Mouse (Mus musculus) lung, postnatal 0 days (tissue): ENCODE measurements around the gene Samd4b.

Source experiments
- CTCF ChIP-seq: IDR thresholded peaks from 2 replicates; pipeline ENCODE4 v1.5.1; 2016; ENCODE audit warnings: antibody characterized with exemption, mild to moderate bottlenecking
- EP300 ChIP-seq: IDR thresholded peaks from 2 replicates; pipeline ENCODE4 v1.6.1; 2016; ENCODE audit warnings: antibody characterized with exemption, mild to moderate bottlenecking, control low read depth

- no peak; the same call in 1 of the 2 replicates for TF ChIP-seq CTCF
- TF ChIP-seq EP300 = no peak
Measured at GRCm38 (mm10) chr7:28380237-28381016, 217.5 kb downstream of the Samd4b start, which contains the start of gene Zfp36.
